Comparison of ENCODE assay signal across 21 mouse cellular contexts in genomic region chr9:52082414-52082813, GRCm38 (mm10). TPM values are rescaled to one million over a fixed set of nuclear protein-coding genes. Genes with fewer than 3 reads are reported as not detected.
DNase-seq lines count a peak whose midpoint lies in the region; ATAC-seq and TF ChIP-seq lines count a peak whose summit lies in the region.
"Had no signal": no experiment of that assay in that cellular context is flagged by ENCODE, and none has a peak within 500 bp of the region (broad histone marks: within the 10 kb centered on the region; RNA-seq: fewer than 3 reads in every experiment).

No protein-coding gene starts in this region.

- H3K9me3 ChIP-seq in liver, embryonic 11.5 days (ENCODE audit: control insufficient read depth, low read length) = no peaks in the 10 kb centered on the region
- no peaks in the 10 kb centered on the region for H3K9me3 ChIP-seq in MEL (replicated peaks; ENCODE audit: insufficient read depth, low read length)
- H3K9me3 ChIP-seq: embryonic facial prominence, embryonic 10.5 days; embryonic facial prominence, embryonic 12.5 days; forebrain, embryonic 13.5 days; forebrain, embryonic 15.5 days had no signal

- no peaks in the 10 kb centered on the region for H3K27me3 ChIP-seq in liver, adult 2 months (ENCODE audit: control insufficient read depth, insufficient read depth, low read length)
- no peaks in the 10 kb centered on the region for H3K27me3 ChIP-seq in liver, embryonic 11.5 days (replicated peaks; ENCODE audit: control insufficient read depth, insufficient read depth, low read length)
- no peaks in the 10 kb centered on the region for H3K27me3 ChIP-seq in MEL (ENCODE audit: control insufficient read depth in 1 of 2, insufficient read depth in 2 of 2, low read length in 2 of 2)
- H3K27me3 ChIP-seq: embryonic facial prominence, embryonic 12.5 days; forebrain, embryonic 13.5 days; forebrain, embryonic 15.5 days; Patski had no signal

- H3K27ac ChIP-seq in liver, adult 2 months (replicated peaks; ENCODE audit: insufficient read depth, low read depth, low read length) = 0 out of 2 replicates have a peak overlapping the region, but pooled peaks have one; percentile 8
- H3K27ac ChIP-seq in liver, embryonic 11.5 days (ENCODE audit: low read depth, low read length) = no peak overlapping the region
- H3K27ac ChIP-seq in MEL (ENCODE audit: control insufficient read depth, low read depth, low read length) = peak overlapping the region; percentile 43
- 0 out of 2 replicates have a peak overlapping the region, but pooled peaks have one; percentile 13 for H3K27ac ChIP-seq in bone marrow macrophage, adult 2 months (ENCODE audit: insufficient read depth, low read depth, low read length)
- no peak overlapping the region for H3K27ac ChIP-seq in layer of hippocampus, adult 2 months
- H3K27ac ChIP-seq: embryonic facial prominence, embryonic 10.5 days; embryonic facial prominence, embryonic 12.5 days; forebrain, embryonic 13.5 days; forebrain, embryonic 15.5 days had no signal

- H3K9ac ChIP-seq in liver, adult 2 months (ENCODE audit: low read depth, low read length) = no peak overlapping the region
- H3K9ac ChIP-seq in liver, embryonic 11.5 days (ENCODE audit: low read depth, low read length) = no peak overlapping the region
- H3K9ac ChIP-seq in MEL (ENCODE audit: control insufficient read depth, low read depth, low read length, poor library complexity, severe bottlenecking) = no peak overlapping the region; the same call in 1 of the 2 replicates
- H3K9ac ChIP-seq: embryonic facial prominence, embryonic 12.5 days; forebrain, embryonic 13.5 days; forebrain, embryonic 15.5 days; forebrain, postnatal 0 days had no signal

- peaks cover 3% of the 10 kb centered on the region; the same call in 1 of the 2 replicates for H3K4me1 ChIP-seq in liver, adult 2 months (ENCODE audit: control insufficient read depth, insufficient read depth, low read length)
- H3K4me1 ChIP-seq in liver, embryonic 11.5 days (replicated peaks; ENCODE audit: control insufficient read depth, insufficient read depth, low read length) = no peaks in the 10 kb centered on the region
- peaks cover 10 to 17% of the 10 kb centered on the region in 2 experiments for H3K4me1 ChIP-seq in MEL (ENCODE audit: control insufficient read depth in 1 of 2, insufficient read depth in 2 of 2, low read length in 2 of 2)
- peaks cover 6% of the 10 kb centered on the region for H3K4me1 ChIP-seq in bone marrow macrophage, adult 2 months (ENCODE audit: control insufficient read depth, insufficient read depth, low read length)
- H3K4me1 ChIP-seq: embryonic facial prominence, embryonic 10.5 days; embryonic facial prominence, embryonic 12.5 days; forebrain, embryonic 13.5 days; forebrain, embryonic 15.5 days had no signal

- no peak overlapping the region for H3K4me2 ChIP-seq in liver, embryonic 11.5 days
- H3K4me2 ChIP-seq: embryonic facial prominence, embryonic 12.5 days; forebrain, embryonic 13.5 days; forebrain, embryonic 15.5 days had no signal

- no peak for ATAC-seq in liver, embryonic 11.5 days (replicated peaks; ENCODE audit: low FRiP score)
- ATAC-seq: activated CD4-positive, CD25-positive, alpha-beta regulatory T cell, adult 4 months; forebrain, embryonic 13.5 days; forebrain, embryonic 15.5 days; forebrain, postnatal 0 days; Patski had no signal

- peaks cover 3% of the 10 kb centered on the region; the same call in 1 of the 2 replicates for H3K79me2 ChIP-seq in liver, adult 2 months (ENCODE audit: control insufficient read depth, insufficient read depth, low read length)
- H3K79me2 ChIP-seq in MEL (ENCODE audit: control insufficient read depth, insufficient read depth, low read length, poor library complexity) = peaks cover 1% of the 10 kb centered on the region; the same call in 1 of the 2 replicates

- TF ChIP-seq CTCF in liver, adult 2 months (IDR thresholded peaks at IDR 0.05; ENCODE audit: low read depth, low read length) = no peak
- TF ChIP-seq CTCF in MEL (IDR thresholded peaks at IDR 0.05 in 2 of 3, conservative IDR thresholded peaks at IDR 0.05 in 1 of 3; ENCODE audit: control insufficient read depth in 1 of 3, insufficient read depth in 1 of 3, low read depth in 2 of 3, low read length in 3 of 3, poor library complexity in 1 of 3, severe bottlenecking in 1 of 3) = no peak
- TF ChIP-seq CTCF in bone marrow macrophage, adult 2 months (IDR thresholded peaks at IDR 0.05; ENCODE audit: low read depth, low read length) = no peak
- no peak for TF ChIP-seq CTCF in layer of hippocampus, adult 2 months (conservative IDR thresholded peaks at IDR 0.05)

- no peak for TF ChIP-seq RAD21 in MEL (IDR thresholded peaks at IDR 0.05; ENCODE audit: low read depth, low read length)

- DNase-seq in liver, adult 2 months (ENCODE audit: extremely low read depth, low read depth, low spot score) = no peak
- DNase-seq in liver, embryonic 11.5 days (ENCODE audit: low spot score) = no peak
- DNase-seq in MEL (ENCODE audit: low read depth, low spot score) = peak; percentile 61
- no peak for DNase-seq in layer of hippocampus, adult 2 months (ENCODE audit: low spot score in 2 of 2)
- no peak for DNase-seq in frontal cortex, postnatal 14 days (ENCODE audit: low spot score in 2 of 2)
- DNase-seq: adrenal gland, adult 8-10 months; adrenal gland, postnatal 14 days; adrenal gland, postnatal 36 days; cerebellum, adult 11 months; cerebellum, adult 18-20 months; cerebellum, adult 8-10 months; cerebellum, adult 9-11 months; cerebellum, postnatal 25 days; forebrain, postnatal 0 days had no signal

- H3K4me3 ChIP-seq in liver, adult 2 months (ENCODE audit: insufficient read depth, low read depth, low read length) = no peak overlapping the region
- no peak overlapping the region for H3K4me3 ChIP-seq in liver, embryonic 11.5 days (ENCODE audit: low read depth, low read length)
- no peak overlapping the region for H3K4me3 ChIP-seq in MEL (ENCODE audit: control insufficient read depth in 1 of 2, insufficient read depth in 1 of 2, low read depth in 2 of 2, low read length in 2 of 2)
- no peak overlapping the region for H3K4me3 ChIP-seq in bone marrow macrophage, adult 2 months (ENCODE audit: insufficient read depth, low read length)
- H3K4me3 ChIP-seq in layer of hippocampus, adult 2 months = no peak overlapping the region
- H3K4me3 ChIP-seq: embryonic facial prominence, embryonic 10.5 days; embryonic facial prominence, embryonic 12.5 days; forebrain, embryonic 13.5 days; forebrain, embryonic 15.5 days had no signal

- no peak; a peak in 1 of 4 replicates for TF ChIP-seq EP300 in MEL (IDR thresholded peaks at IDR 0.05; ENCODE audit: low read depth in 1 of 2, low read length in 2 of 2)

- 57% methylated on average over 4 of the region's 4 CpGs for WGBS in liver, adult 2 months
- 87% methylated on average over 4 of the region's 4 CpGs for WGBS in liver, embryonic 11.5 days

- peaks cover 61% of the 10 kb centered on the region for H3K36me3 ChIP-seq in liver, adult 2 months (ENCODE audit: control insufficient read depth, insufficient read depth, low read length)
- H3K36me3 ChIP-seq in liver, embryonic 11.5 days (ENCODE audit: control insufficient read depth, insufficient read depth, low read length) = peaks cover 35% of the 10 kb centered on the region
- H3K36me3 ChIP-seq in MEL (ENCODE audit: control insufficient read depth in 1 of 2, insufficient read depth in 2 of 2, low read length in 2 of 2) = peaks cover 18 to 52% of the 10 kb centered on the region in 2 experiments

- TF ChIP-seq POLR2A in liver, adult 2 months (IDR thresholded peaks at IDR 0.05; ENCODE audit: extremely low read depth, insufficient read depth, low read length) = no peak
- no peak; a peak in 1 of 4 replicates for TF ChIP-seq POLR2A in MEL (IDR thresholded peaks at IDR 0.05; ENCODE audit: control insufficient read depth in 1 of 2, insufficient read depth in 1 of 2, low read depth in 1 of 2, low read length in 2 of 2, poor library complexity in 1 of 2)
- no peak for TF ChIP-seq POLR2A in bone marrow macrophage, adult 2 months (IDR thresholded peaks at IDR 0.05; ENCODE audit: borderline replicate concordance, low read depth, low read length)

TF ChIP-seq in MEL, 35 proteins besides CTCF, POLR2A, EP300 and RAD21 (continues in another document):
- 0 out of 2 replicates have a peak, but pooled peaks have one; percentile 59 for TF ChIP-seq MXI1 (IDR thresholded peaks at IDR 0.05; ENCODE audit: low read depth, low read length)
- no peak for TF ChIP-seq USF1 (IDR thresholded peaks at IDR 0.05; ENCODE audit: low read depth, low read length)
- no peak for TF ChIP-seq GABPA (IDR thresholded peaks at IDR 0.05; ENCODE audit: low read depth, low read length)
- no peak for TF ChIP-seq USF2 (IDR thresholded peaks at IDR 0.05; ENCODE audit: borderline replicate concordance in 1 of 2, insufficient read depth in 1 of 2, low read depth in 1 of 2, low read length in 2 of 2)
- TF ChIP-seq MYC (IDR thresholded peaks at IDR 0.05; ENCODE audit: low read depth, low read length) = no peak
- TF ChIP-seq SMC3 (IDR thresholded peaks at IDR 0.05; ENCODE audit: low read depth, low read length) = no peak
- TF ChIP-seq HCFC1 (IDR thresholded peaks at IDR 0.05; ENCODE audit: low read depth, low read length) = no peak
- TF ChIP-seq ZMIZ1 (IDR thresholded peaks at IDR 0.05; ENCODE audit: low read depth, low read length) = no peak
- TF ChIP-seq ZNF384 (IDR thresholded peaks at IDR 0.05; ENCODE audit: low read depth, low read length) = no peak; the same call in 1 of the 2 replicates
- TF ChIP-seq E2F4 (IDR thresholded peaks at IDR 0.05; ENCODE audit: borderline replicate concordance, low read depth, low read length) = no peak
- TF ChIP-seq SIN3A (IDR thresholded peaks at IDR 0.05; ENCODE audit: low read length) = 0 out of 2 replicates have a peak, but pooled peaks have one; percentile 10
- no peak for TF ChIP-seq MAX (IDR thresholded peaks at IDR 0.05; ENCODE audit: low read length)
- TF ChIP-seq NELFE (IDR thresholded peaks at IDR 0.05; ENCODE audit: low read depth, low read length) = no peak
- peak; percentile 17; the same call in 1 of the 2 replicates for TF ChIP-seq ELF1 (IDR thresholded peaks at IDR 0.05; ENCODE audit: low read depth, low read length)
- TF ChIP-seq UBTF (IDR thresholded peaks at IDR 0.05; ENCODE audit: borderline replicate concordance, insufficient read depth, low read depth, low read length) = no peak
- TF ChIP-seq GATA1 (IDR thresholded peaks at IDR 0.05; ENCODE audit: low read depth, low read length) = no peak
- no peak for TF ChIP-seq CHD2 (IDR thresholded peaks at IDR 0.05; ENCODE audit: low read length)

RNA-seq across cellular contexts. Expression of gene Rdx, which starts 35.4 kb away (rescaled TPM):
- total RNA-seq in liver, adult 2 months (2014; rRNA removed) = 167 TPM in 2 replicates
- 30.5 and 32.7 TPM in 2 replicates for polyA plus RNA-seq in liver, adult 2 months (2012; rRNA removed)
- 146 and 148 TPM in 2 replicates for polyA plus RNA-seq in liver, embryonic 11.5 days (2014; fragmentation: Nextera tagmentation; extraction: Ambion mirVana)
- total RNA-seq in MEL (2012; rRNA removed) = 109 and 118 TPM in 2 replicates
- polyA plus RNA-seq in MEL (2012; ENCODE audit: insufficient read depth in 1 of 2, insufficient read length in 2 of 2, low read depth in 1 of 2, low replicate concordance in 2 of 2, missing spikeins in 1 of 2) = 100 to 1,000 TPM; 103 to 152 TPM
- polyA plus RNA-seq in bone marrow macrophage, adult 2 months (2012; ENCODE audit: insufficient read depth, insufficient read length, missing spikeins) = 51.3 and 51.7 TPM in 2 replicates
- total RNA-seq in layer of hippocampus, adult 2 months (2021) = 10 to 100 TPM; 49.9 to 51.2 TPM

Comparison
In these comparisons a context has a peak if more than half of its experiments do, and no peak if none do; other contexts are left out.
1. H3K27ac ChIP-seq: peak in liver, adult 2 months (single experiment), MEL (single experiment) and bone marrow macrophage, adult 2 months (single experiment); none in liver, embryonic 11.5 days (single experiment) and layer of hippocampus, adult 2 months (single experiment).